ENCODE assay signal across 22 mouse cellular contexts in the genomic region with DNA sequence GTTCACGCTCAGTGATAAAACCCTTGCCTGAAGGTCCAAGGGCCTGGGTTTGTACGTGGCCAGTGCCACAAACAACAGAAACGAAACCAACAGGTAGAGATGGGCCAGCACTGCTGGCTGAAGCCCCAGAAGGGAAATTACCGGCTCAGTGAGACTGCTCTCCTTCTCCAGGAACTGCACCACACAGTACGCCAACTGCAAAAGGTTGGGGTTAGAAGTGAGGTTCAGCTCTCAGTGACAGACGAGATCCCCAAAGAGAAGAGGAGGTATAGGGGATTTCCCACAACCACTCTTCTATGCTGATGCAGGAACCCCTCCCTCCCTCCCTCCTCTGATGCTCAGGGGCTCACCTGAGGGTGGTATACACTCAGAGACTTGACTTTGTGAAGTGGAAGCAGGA.
"Had no signal": no experiment of that assay in that cellular context is flagged by ENCODE, and none has a peak within 500 bp of the region (broad histone marks: within the 10 kb centered on the region; RNA-seq: fewer than 3 reads in every experiment).

No protein-coding gene starts in this region.

- H3K9me3 ChIP-seq: limb, embryonic 10.5 days; limb, embryonic 13.5 days; liver, embryonic 12.5 days; liver, embryonic 15.5 days; neural tube, embryonic 12.5 days; neural tube, embryonic 15.5 days had no signal

- DNase-seq: kidney, adult 2 months; kidney, postnatal 25 days; layer of hippocampus, adult 9-11 months; liver; lung, adult 2 months; lung, postnatal 14 days; lung, postnatal 4 days; midbrain, embryonic 14.5 days; retina, postnatal 1 day; right cerebral cortex, postnatal 25 days; thymus, postnatal 14 days; thymus, postnatal 4 days had no signal

- H3K9ac ChIP-seq: limb, embryonic 13.5 days; liver, embryonic 12.5 days; liver, embryonic 15.5 days; neural tube, embryonic 12.5 days; neural tube, embryonic 15.5 days had no signal

- H3K27me3 ChIP-seq: limb, embryonic 13.5 days; liver, embryonic 12.5 days; liver, embryonic 15.5 days; neural tube, embryonic 12.5 days; neural tube, embryonic 15.5 days had no signal

- ATAC-seq: liver, embryonic 12.5 days had no signal

- H3K4me2 ChIP-seq: limb, embryonic 13.5 days; liver, embryonic 12.5 days; liver, embryonic 15.5 days; midbrain, embryonic 11.5 days; neural tube, embryonic 12.5 days; neural tube, embryonic 15.5 days had no signal

- H3K27ac ChIP-seq: kidney, postnatal 0 days; layer of hippocampus, adult 2 months; limb, embryonic 10.5 days; limb, embryonic 13.5 days; liver, embryonic 12.5 days; liver, embryonic 15.5 days; neural tube, embryonic 12.5 days; neural tube, embryonic 15.5 days; stomach, postnatal 0 days had no signal

- H3K4me3 ChIP-seq: layer of hippocampus, adult 2 months; limb, embryonic 10.5 days; limb, embryonic 13.5 days; liver, embryonic 12.5 days; liver, embryonic 15.5 days; neural tube, embryonic 12.5 days; neural tube, embryonic 15.5 days had no signal
